Mouse (Mus musculus) c-Kit-positive CD71-positive TER-119-positive erythroid progenitor cells, embryonic 14.5 days (primary cell): Measurements from ENCODE around the gene Tff3.

Experiments
- DNase-seq: peaks from one replicate; pipeline ENCODE4 v3.0.0-alpha.2; 2013; ENCODE audit warnings: low spot score

The Tff3 gene

GRCm38 (mm10) chr17:31121975-31122374 lies 7.5 kb downstream of the Tff3 start:
- peak; percentile 46 for DNase-seq

GRCm38 (mm10) chr17:31119429-31119828 lies 10.0 kb downstream of the Tff3 start:
- DNase-seq: peak; percentile 78

- no peak for DNase-seq
These were observed 11.5 kb downstream of the Tff3 start for GRCm38 (mm10) chr17:31117946-31118345.

- no peak for DNase-seq
These were observed 13.4 kb downstream of the Tff3 start for GRCm38 (mm10) chr17:31116063-31116462.

- DNase-seq: no peak
These were observed 16.1 kb downstream of the Tff3 start for GRCm38 (mm10) chr17:31113191-31113856.

GRCm38 (mm10) chr17:31108388-31108787 lies 21.1 kb downstream of the Tff3 start:
- DNase-seq: no peak

- no peak for DNase-seq
These were observed 25.6 kb downstream of the Tff3 start for GRCm38 (mm10) chr17:31103823-31104222.

- no peak for DNase-seq
These were observed 26.4 kb downstream of the Tff3 start for GRCm38 (mm10) chr17:31103007-31103570.

GRCm38 (mm10) chr17:31098788-31099187 lies 30.7 kb downstream of the Tff3 start:
- DNase-seq: no peak

GRCm38 (mm10) chr17:31096893-31097292 lies 32.6 kb downstream of the Tff3 start:
- no peak for DNase-seq

- no peak for DNase-seq
These were observed 33.9 kb downstream of the Tff3 start for GRCm38 (mm10) chr17:31095570-31095969.

GRCm38 (mm10) chr17:31094781-31095180 lies 34.7 kb downstream of the Tff3 start:
- DNase-seq: no peak

- peak; percentile 80 for DNase-seq
These were observed 38.3 kb downstream of the Tff3 start for GRCm38 (mm10) chr17:31091023-31091735.

- no peak for DNase-seq
These were observed 39.6 kb downstream of the Tff3 start for GRCm38 (mm10) chr17:31089848-31090247.

- DNase-seq: no peak
These were observed 40.7 kb downstream of the Tff3 start for GRCm38 (mm10) chr17:31088711-31089110.

- no peak for DNase-seq
These were observed 43.2 kb downstream of the Tff3 start for GRCm38 (mm10) chr17:31086196-31086595.

- no peak for DNase-seq
These were observed 43.9 kb downstream of the Tff3 start for GRCm38 (mm10) chr17:31085519-31085918.

GRCm38 (mm10) chr17:31082296-31083078 lies 47.0 kb downstream of the Tff3 start:
- DNase-seq: no peak

GRCm38 (mm10) chr17:31079078-31079840 lies 50.2 kb downstream of the Tff3 start:
- no peak for DNase-seq

GRCm38 (mm10) chr17:31078581-31078980 lies 50.9 kb downstream of the Tff3 start:
- DNase-seq: no peak

- DNase-seq: no peak
These were observed 51.9 kb downstream of the Tff3 start for GRCm38 (mm10) chr17:31077561-31077960.

GRCm38 (mm10) chr17:31075471-31075870 lies 54.0 kb downstream of the Tff3 start:
- DNase-seq: no peak
